Mouse (Mus musculus) retina, postnatal 7 days (tissue): ENCODE data around the gene Smad9.
A peak's percentile ranks its signal among the peaks of the same experiment; 100 is the strongest.

Experiments used
- DNase-seq: peaks from one replicate; pipeline ENCODE4 v3.0.0-alpha.2; 2012; ENCODE audit warnings: low read depth, low spot score

Gene Smad9

DNA sequence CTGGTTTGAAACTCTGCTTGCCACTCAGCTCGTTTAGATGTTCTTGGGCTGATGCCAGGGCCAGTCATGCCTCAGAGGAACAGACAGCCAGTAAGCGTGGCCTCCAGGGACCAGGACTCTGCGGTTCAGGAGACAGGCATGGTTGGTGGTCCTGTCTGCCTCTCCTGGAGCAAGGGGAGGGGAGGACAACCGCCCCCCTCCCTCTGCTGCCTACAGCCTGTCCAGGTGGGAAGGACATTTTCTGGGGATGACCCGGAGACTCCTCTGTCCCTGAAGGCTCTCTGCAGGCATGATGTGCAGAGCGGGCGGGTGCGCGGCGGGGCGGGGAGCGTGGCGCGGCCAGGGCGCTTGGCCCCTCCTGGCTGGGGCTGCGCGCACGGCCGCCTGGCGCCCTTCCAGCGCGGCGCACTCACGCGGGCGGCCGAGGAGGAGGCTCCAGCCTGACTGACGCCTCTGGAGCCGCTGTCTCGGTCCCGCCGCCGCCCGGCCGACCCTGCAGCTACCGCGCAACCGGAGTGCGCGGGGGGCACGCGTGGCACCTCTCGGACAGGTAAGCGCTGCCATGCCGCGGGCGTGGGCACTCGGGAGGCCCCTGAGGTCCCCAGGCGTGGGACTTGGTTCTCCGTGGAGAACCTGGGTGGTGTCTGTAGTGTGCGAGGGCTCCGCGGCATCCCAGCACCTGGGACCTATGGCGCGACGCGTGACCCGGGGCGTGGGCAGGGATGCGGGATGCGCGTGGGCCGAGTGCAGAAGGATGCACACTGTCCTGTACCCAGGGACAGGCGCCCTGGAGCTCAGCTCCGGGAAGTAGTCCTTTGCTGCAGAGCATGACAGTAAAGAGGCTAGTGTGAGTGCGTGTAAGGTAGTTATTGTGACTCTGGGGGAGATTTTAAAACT, at the start of gene Smad9:
Gene Smad9, plus strand, starts transcription at position 438 of the 897 bp plus-strand sequence.
- peak; percentile 39 for DNase-seq

DNA sequence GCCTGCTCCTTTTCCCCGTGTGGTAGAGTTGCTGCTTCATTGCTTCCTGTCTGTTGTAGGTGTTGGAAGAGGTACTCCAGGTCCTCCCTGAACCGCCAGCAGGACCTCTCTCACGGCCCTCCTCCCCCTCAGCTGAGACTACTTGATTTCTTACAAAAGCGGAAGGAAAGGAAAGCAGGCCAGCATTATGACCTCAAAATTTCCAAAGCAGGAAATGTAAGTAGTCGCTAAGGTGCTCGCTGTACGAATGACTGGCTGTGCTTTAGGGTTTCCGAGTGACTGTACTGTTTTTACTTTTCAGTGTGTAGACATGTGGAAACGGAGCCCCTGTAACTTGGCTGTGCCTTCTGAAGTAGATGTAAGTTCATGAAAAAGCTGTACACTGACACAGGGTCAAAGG, 46.4 kb upstream of the Smad9 start:
- no peak for DNase-seq

DNA sequence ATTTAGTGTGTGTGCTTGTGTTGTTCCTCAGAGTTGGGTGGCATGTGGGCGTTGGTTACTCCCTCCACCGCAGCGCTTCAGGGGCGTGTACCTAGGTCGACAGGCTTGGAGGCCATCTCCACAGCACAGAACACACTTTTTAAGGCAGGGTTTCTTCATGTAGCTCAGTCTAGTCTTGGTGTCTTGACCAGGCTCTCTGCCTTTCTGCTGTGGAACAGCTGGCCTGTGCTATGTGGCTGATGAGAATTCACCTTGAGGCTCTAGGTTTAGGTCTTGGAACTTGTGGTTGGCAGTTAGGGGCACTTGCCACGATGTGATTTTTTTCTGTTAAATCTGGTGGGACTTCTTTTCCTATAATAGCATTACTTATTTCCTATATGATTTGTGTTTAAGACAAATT, 41.1 kb upstream of the Smad9 start, which contains the start of gene Gm21958:
Gene Gm21958, minus strand, starts transcription at position 101 of the 400 bp plus-strand sequence.
- DNase-seq, result no peak

DNA sequence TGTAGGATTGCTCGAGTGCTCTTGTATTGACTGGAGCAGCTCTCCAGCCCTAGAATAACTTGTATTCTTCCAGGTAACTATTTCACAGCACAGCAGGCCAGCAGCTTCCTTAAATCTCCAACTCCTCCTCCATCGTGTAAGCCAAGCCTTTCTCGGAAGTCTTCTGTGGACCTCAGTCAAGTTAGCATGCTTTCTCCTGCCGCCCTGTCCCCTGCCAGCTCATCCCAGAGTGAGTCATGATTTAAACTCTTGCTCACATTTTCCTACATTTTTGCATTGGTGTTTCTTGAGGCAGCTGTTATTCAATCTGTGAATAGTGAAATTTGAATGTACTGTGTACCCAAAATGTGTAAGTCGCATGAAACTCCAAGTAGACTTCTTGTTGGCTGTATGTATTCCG, 39.9 kb upstream of the Smad9 start:
- DNase-seq, result no peak

DNA sequence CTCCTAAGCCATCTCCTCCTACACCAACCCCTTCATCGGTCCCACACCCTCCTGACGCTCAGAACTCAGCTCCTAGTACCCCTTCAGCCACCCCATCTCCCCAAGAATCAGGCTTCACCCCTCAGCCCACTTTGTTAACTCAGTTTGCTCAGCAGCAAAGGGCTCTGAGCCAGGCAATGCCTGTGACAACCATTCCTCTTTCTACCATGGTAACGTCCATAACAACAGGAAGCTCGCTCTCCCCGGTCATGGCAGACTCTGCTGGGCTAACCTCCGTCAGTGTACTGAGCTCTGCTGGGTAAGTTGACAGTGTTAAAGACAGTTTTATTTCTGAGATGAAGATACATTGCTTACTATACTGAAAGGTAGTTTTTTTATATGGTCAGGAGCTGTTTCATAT, 38.0 kb upstream of the Smad9 start:
- DNase-seq, result no peak

DNA sequence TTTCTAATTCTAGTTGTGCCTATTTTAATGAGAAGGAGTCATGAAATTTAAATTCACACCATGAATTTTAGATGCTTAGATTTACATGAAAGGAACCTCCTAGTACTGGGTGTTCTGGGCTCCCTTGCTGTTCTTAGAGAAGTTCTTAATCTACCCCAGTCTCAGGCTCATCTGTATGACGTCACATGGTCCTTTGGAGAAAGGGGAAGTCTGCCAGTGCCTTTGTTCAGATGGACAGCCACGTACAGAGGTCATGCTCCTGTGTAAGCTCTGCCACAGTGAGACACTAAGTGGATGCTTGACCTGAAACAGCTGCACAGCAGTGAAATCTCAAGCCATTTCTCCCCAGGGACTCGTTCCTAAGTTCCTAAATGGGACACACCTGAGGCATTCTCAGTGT, 36.4 kb upstream of the Smad9 start:
- no peak for DNase-seq

DNA sequence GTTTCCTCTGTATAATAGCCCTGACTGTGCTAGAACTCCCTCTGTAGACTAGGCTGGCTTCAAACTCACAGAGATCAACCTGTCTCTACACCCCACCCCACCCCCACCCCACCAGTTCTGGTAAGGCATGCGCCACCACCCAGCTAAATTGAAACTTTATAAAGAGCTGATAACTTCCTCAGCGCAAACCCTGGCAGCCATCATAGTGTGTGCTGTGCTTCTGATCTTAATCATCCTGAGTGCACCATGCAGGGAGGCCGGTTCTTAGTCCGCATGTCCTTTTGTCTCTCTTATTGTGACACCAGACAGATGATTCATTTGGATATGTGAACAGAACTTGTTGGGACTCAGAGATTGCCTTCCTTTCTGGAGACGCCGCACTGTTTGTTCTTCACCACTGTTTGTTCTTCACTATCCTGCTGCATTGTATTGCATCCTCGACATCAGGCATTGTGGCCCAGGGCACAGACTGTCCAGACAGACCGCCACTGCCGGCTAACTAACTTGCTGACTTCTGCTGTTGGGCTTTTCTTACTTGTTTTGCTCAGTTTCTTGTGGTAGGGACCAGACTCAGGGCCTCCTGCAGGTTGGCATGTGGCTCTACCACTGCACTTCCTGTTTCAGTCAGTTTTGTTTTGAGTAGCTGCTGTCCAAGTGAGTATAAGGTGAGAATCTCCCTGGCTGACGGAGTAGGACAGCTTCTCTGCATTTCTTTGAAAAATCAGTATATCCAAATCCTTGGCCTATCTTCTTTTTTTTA, 31.5 kb upstream of the Smad9 start:
- no peak for DNase-seq

DNA sequence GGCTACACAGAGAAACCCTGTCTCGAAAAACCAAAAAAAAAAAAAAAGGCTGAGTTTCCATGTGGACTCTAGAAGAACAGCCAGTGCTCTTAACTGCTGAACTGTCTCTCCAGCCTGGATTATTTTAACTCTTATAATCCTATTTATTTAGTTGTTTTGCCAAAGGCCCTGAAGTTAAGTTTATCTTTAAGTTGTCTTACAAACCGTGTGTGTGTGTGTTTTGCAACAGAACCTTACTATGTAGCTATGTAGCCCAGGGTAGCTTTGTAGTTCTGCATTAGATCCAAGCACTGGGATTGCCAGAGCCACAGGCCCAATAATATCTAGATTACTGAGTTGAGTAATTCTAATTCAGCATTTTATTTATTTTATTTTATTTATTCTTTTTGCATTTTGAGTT, 30.0 kb upstream of the Smad9 start:
- DNase-seq, result no peak

DNA sequence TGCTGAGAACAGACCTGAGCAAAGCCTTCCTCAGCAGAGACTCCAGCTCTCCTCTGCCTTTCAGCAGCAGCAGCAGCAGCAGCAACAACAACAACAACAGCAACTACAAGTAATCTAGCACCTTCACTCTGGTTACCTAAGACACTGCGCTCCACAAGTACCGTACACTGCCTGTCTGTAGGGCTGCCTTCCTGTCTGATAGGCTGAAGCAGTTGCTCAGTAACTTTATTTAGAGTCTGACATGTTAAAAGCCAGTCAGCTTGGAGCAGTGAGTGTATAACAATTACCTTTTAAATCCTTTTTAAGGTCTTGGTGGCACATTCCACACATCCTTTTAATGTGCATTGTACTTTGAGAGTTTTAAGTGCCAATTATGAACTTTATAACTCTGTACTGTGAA, 27.8 kb upstream of the Smad9 start:
- DNase-seq, result no peak

DNA sequence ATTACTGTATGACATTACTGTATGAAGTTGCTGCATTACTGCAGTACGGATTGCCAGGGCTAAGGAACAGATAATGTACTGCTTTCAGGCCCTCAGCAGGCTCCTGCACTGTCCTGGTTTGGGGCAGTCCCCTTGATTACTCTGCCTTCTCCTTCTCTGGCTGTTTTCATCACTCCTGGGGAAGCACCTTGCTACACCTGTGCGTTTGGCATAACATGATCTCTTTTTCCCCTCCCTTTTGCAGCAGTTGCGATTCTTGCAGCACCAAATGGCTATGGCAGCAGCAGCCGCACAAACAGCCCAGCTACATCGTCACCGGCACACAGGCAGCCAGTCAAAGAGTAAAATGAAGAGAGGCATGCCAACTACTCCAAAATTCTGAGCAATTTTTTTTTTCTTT, 27.3 kb upstream of the Smad9 start:
- DNase-seq, result no peak

DNA sequence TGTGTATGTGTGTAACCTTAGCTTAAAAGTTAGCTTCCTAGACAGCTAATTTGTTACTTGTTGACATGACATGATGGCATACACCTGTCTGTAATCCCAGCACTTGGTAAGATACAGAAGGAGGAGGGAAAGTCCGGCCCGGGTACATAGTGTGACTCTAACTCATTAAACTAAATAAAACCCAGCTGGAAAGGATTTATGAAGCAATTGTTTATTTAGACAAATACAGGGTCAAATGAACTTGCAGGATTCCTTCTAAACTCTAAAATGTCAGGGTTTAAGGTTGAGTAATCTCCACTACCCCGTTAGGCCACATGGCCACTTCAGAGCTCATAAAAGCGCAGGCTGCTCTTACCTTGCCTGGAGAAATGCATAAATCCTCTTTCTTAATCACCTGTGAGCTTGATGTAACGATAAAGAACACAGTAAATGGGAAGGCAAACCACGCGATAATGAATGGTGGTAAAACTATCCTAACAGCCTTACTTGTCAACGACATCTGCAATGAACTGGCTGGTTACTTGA, 23.7 kb upstream of the Smad9 start:
- no peak for DNase-seq

DNA sequence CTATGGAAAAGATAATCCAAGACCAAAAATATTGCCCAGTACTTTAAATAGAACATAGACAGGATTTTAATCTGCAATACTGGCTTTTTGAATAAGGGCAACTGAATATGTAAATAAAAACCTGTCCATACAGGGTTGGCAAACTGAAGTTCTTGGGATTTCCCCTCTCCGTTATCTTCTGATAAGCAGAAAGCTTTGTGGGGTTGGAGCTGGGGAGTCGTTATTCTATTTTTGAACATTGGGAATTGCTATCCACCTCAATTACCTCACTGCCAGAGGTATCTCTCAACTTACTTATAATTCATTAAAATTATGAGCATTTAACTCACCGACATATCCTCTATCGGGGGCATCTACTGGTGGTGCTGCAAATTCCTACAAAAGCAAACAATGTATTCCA, 23.0 kb upstream of the Smad9 start:
- DNase-seq, result no peak

DNA sequence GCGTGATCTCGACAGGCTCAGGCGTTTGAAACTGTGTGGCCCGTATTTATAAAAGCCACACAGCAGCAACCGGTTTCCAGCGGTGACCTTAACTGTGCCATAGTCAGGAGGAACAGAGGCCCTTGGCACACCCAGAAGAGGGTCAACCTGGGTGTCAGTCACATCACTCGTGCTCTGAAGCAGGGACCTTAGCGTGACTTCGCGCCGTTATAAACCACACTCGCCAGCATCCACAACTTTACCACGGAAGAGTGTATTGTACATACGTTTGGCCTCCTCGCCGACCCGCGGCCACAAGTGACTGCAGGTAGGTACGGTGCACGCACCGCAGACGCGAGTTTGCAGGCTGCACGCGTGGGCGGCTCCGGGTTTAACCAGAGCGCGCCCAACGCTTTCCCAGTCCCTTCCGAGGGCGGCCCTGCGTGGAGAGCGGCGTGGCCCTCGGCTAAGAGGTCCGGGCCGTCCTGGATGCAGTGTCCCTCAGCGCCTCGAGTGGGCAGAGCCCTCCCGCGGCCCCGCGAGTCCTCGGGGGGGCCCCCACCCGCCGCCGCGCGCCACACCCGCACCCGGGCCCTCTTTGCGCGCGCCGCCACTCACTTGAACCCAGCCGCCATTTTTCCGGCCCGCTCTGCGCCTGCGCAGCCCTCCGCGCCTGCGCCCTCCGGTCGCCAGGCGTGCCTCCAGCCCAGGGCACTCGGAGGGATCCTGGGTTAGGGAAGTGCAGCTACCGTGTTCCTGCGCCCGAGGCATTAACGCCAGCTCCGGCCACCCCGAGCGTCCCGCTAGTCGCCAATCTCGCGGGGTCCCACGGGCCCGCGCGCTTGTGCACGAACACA, 20.8 kb upstream of the Smad9 start:
- peak; percentile 86 for DNase-seq

DNA sequence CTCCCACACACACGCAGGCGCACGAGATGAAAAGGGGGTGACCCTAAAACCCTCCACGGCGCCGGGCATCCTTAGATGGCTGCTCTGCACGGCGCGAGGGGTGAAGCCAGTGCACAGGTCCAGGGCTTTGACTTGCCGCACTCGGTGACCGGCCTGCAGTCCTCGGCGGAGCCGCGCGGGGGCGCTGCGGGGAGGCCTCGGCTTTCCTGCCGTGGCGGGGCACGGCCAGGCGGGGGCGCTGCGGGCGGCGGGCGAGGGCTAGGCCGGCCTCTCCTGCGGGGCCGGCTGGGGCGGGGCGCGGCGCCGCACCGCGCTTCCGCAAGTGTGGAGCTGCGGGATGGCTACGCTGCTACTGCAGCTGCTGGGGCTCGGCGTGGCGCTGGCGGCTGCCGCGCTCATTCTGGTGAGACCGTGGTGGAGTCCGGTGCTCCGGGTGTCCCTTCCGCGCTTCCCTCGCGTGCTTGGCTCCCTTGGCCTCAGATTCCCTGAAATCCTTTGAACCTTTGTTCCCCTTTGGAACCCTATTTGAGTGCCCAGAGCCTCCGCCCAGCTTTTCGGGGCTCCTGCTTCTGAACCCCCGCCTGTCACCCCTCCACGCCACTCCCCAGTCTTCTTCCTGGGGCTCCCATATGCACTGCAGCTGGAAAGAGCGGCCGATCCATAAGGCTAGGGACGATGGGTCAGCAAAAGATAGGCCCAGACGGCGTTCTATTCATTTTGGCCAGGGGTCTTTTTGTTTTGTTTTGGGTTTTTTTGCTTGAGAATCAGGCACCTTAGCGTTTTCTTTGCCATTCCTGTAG, 19.9 kb upstream of the Smad9 start, which contains the start of the genes Exosc8 and Alg5:
Gene Exosc8, minus strand, starts transcription at position 147 of the 800 bp plus-strand sequence.
Gene Alg5, plus strand, starts transcription at position 293 of the 800 bp plus-strand sequence.
- peak; percentile 79 for DNase-seq

DNA sequence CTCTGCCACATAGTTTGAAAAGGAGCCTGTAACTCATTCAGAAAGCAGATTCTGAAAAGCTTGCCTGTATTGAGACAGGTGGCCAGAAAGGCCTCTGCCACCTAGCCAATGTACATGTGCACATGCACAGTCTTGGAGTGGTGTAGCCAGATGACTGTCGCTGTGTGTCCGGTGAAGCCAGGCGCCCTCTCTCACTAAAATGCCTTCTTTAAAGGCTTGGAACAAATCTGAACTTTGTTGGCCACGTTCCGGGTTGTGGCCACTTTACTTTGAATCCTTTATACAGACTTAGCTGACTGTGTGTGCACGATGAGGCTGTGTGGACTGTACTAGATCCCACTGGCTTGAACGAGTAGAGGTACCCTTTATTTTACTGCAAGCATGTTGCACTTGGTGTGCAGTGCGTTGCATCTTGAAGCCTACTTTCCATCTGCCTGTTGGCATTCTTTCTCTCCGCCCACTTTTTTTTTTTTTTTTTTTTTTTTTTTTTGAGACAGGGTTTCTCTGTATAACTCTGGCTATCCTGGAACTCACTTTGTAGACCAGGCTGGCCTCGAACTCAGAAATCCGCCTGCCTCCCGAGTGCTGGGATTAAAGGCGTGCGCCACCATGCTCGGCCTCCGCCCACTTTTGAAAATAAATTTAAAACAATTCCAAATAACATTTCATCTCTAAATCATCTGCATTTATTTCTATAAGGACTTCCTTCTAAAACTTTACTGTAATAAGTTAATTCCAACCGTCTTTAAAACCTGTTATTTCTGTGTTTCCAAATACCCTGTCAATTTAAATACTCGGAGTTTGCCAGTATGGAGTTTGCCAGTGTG, 19.1 kb upstream of the Smad9 start:
- DNase-seq, result no peak

DNA sequence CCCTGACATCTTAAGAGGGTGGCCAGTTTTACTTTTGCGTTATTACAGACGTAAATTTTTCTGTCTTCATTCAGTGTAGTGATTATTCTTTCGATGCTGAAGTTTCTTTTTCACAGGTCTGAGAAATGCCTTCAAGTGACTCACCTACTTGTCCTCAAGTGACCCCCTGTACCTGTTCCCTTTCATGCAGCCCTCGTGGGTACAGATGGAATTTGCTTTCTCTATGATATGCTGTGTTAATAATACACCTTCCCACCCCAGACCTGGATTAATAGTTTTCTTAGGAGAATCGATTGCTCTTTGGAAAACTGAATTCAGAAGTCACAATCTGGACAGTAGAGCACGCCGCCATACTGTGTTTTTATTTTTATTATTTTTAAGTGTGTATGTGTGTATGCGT, 18.1 kb upstream of the Smad9 start:
- DNase-seq, result no peak

DNA sequence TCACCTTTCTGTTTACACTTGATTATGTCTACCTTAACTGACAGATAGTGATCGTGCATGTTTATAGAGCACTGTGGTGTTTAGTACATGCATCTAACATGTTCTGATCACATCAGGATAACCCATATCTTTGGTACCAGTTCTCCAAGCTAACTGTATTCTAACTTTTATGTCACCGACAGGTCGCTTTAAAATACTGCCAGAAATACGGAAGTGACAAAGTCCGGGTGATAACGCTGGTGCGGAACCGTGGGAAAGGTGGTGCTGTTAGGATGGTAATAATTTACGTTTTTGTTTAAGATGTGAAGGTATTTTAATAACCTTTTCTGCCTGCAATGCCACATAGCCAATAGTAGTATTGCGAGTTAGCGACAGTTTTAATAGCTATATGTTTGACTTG, 13.4 kb upstream of the Smad9 start:
- DNase-seq, result no peak

DNA sequence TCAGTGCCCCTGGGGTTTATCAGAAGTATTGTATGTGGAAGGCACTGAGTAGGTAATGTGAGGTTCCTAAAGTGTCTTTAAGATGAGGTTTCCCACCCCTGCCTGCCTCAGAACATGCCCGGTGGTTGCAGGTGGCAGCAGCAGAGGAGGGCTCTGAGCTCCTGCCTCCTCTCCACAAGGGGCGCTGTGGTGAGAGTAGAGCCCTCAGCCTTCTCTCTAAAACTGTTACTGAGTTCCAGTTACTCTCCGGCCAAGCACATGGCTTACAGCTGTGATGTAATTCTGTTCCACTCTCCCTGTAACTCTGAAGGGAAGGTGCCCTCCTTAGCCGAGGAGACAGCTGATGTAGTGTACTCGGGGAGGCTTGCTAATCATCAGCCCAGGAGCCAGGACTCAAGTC, 9.6 kb upstream of the Smad9 start:
- no peak for DNase-seq

DNA sequence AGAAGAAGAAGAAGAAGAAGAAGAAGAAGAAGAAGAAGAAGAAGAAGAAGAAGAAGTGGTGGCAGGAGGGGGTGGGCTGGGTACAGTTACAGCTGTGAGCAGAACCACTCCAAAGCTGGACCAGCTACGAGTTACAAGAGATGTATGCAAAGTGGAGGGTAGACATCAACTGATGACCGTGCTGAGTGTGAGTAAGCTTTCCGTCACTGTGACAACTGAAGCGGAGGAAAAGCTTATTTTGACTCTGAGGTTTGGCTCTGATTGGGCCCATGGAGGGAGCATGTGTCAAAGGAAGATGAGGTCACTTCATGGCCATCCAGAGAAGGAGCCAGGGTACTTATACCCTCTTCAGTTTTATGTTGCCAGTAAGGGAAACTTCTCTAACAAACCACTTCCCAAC, 2.0 kb upstream of the Smad9 start:
- DNase-seq, result no peak

DNA sequence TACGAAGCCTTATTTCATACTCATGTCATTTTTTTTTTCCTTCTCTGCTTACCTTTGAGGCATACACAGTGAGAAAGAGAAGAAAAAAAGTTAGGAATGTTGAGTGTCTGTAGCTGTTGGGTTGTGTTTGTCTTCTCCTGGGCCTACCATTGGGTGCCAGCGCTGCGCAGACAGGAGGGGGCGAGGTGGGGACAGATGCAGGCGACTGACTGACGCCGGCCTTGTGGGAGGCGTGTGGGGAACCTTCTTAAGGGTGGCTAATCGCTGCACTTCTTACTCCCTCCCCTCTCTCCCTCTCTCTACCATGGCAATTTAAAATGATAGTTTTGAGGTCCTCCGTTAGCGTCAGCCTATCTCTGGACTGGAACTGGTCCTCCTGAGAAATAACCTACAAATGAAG, 676 bp downstream of the Smad9 start:
- DNase-seq, result no peak
